Mouse (Mus musculus) lung, postnatal 14 days (tissue): ENCODE measurements around the gene Dnah2.

Experiments
- DNase-seq: peaks from one replicate; pipeline ENCODE4 v3.0.0; 2021

Dnah2 gene

DNA sequence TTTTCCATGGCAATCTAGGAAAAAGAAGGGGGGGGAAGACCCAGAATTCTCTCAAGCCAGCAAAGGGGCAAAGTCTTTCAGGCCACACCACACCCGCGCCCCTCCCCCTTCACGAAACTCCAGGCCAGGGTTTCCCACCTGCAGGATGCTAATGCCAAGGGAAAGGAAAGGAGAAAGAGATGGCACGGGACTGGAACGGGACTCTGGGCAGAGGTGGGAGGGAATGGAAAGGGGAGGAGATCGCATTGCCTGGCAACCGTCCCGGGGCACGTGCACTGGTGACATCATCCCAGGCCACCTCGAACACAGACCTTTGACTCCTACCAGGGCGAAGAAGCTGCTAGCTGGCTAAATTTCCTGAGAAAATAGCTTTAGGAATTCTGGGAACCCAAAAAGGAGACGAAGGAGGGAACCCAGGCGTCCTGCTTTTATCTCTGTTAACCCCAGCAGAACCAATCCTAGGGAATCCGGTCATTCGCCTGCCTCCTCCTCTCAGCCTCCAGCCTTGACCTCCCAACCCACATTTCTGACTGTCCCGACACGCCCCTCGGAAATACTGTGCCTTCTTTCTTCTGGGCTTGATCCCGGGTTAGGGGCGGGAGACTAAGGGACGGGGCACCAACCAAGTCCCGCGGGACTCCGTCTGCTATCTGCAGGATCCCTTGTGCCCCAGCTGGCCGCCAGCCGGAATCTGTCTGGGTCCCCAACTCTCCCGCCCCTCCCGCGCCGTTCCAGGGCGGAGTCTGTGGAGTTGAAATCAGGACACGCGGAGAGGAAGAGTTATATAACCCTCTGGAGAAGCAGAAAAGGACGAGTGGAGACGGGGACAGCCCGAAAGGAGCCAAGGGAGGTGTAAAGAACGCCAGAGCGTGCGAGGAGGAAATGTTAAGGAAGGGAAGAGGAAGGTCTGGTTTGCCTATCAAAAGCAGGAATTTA, 131.2 kb downstream of the Dnah2 start:
- peak; percentile 98 for DNase-seq

DNA sequence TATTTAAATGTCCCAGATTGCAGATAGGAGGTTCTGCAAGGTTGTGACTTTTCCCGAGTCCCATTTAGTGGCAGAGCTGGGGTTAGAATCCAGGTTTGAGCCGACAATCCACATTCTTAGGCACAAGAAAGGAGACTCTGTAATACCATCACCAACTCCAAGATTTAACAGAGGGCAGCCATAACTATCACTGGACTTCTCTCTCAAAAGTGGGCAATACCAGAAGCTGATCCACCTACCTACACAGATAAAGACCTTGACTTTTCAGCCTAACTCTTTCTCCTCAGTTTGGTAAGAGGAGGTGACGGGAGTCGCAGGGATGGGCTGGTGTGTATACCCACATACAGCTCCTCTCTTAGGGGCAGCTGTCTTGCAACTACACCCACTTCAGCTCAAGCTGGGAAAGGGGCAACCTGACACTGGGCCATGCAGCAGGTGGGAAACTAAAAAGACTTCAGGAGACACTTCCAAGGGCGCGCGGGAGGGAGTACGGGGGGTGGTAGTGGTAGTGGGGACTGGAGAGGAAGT, 131.9 kb downstream of the Dnah2 start:
- DNase-seq, result no peak

DNA sequence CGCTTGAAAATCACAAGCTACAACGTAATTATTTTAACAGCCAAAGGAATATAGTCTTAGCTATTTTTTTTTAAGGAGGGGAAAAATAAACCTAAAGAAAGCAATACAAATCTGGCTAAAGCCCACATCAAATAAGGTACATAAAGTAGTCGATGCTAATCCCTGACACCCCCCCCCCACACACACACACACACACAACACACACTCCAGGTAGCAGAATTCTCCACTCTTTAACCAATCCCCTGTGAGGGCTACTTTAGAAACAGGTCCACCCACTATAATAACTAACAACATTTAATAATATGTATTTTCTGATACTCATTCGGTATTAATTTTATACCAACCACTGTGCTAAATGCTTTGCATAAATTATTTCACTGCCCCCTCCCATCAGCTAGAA, 132.4 kb downstream of the Dnah2 start:
- DNase-seq, result no peak

DNA sequence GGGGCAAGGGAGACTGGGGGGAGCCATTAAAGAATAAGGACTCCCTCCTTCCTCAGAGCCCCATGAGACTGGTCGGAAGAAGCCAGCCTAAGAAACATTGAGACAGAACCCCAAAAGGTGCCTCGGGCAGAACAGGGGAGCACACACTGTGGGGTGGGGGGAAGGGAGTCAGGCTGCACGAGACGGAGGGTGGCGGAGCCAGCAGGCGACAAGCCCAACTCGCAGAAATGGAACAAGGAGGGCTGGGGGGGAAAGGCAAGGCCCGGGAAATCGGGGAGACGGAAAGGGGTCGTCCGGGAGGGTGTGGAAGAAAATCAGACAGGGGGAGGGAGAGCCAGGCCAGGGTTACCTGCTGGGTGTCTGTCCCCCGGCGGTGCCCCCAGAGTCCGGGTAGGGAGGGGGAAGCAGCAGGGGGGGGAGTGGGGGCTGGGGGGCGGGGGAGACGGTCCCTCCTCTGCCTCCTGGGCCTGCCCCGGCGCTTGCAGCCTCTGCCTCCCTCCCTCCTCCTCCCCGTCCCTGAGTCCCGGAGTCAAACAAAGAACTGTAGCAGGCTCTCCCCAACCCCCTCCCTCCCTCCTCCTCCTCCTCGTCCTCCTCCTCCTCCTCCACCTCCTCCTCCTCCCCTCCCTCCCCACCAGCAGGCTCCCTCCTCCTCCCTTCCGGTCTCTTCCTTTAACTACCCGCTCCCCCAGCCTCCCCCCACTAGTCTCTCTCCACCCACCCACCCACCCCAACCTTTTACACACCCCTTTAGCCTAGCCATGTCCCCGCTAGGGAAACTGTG, 133.1 kb downstream of the Dnah2 start:
- DNase-seq, result peak; percentile 69

DNA sequence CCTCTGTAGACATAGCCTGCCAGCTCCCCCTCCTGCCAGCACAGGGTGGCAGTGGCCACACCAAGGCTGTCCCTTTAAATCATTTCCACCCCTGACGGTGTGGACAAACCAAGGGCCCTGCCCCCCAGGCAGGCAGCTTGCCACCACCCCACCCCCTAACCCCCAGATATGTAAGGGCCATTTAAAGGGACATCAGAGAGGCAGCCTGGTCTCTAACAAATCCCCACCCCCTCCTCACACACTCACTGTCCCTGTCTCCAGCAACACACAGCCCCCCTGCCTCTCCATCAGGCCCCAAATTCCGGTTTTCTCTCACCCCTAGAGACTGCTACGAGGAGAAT, 133.6 kb downstream of the Dnah2 start:
- DNase-seq, result peak; percentile 67

DNA sequence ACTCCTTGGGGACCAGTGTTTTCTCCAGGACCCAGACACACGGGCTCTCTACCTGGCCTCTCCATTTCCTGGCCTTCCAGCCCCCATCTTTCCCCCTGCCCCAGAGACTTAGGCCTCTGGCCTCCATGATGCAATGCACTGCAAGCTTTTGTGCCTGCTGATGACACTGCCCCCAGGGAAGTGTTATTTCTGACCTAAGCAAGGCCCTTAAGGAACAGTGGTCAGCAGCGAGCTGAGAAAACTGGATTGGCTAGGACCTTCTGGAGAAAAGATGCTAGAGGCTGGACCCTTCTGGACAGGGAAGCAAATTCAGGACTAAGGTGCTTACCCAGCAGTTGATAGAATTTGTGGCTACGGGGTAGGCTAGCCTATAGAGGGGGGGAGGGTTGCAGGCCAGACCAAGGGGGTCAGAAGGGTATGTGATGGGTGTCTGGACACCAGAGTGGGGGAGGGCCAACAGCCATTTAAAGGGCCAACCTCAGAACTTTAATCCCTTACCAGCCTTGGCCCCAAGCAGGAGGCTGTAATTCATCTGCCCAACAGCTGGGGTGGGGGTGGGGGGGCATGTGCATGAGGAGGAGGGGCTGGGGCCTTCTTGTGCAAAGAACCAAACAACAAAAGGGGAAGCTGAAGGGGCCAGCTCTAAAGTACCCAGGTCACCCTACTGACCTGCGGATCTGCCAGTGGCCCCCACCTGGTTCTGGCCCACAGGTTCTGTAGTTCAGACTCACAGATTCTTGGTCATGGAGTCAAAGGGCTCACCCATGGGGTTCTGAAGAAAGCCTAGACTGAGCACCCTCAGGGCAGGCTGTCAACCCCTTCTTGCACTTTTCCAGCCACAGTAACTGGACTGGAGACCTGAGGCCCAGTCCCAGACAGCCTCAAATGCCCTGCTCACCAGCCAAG, 134.2 kb downstream of the Dnah2 start:
- DNase-seq, result no peak

DNA sequence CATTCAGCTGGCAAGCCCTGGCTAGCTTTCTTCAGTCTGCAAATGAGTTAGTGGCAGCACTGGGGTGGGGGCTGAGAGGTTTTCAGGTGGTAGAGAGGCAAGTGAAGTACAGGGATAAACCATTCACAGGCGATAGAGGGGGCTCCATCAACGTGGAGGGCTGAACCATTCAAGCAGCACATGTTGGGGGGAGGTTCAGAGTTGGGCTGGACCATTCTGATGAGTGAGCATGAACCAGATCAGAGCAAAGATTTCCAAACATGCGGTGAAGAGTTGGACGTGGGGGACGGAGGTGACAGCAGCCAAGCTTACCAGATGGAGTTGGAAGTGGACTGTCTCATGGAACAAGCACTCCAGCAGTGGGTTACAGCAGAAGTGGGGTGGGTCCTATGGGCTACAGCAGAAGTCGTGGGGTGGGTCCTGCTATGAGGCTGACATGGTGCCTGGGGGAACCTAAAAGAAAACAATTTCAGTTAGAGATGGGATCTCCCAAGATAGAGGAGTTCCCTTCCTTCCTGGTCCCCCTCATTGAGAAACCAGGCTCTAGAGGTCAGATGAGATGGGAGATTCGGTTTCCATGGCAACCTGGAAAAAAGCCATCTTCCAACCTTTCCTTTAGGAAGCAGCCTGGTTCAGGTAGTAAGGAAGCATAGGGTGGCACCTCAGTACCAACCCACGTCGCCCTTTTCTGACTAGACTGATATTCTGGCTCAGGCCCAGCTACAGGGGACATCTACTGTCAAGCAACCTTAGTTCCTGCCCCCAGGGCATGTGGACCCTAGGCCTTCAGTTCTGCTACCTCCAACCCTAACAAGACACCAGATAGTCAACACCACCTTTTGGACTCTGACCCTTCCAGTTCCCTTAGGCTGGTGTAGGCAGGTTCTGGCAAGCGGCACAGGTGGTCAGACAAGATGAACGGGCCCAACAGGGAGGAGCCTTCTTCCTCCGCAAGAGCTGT, 135.4 kb downstream of the Dnah2 start, which contains the start of gene Kdm6b:
Gene Kdm6b, minus strand, starts transcription at position 455 of the 961 bp plus-strand sequence.
- DNase-seq, result no peak

DNA sequence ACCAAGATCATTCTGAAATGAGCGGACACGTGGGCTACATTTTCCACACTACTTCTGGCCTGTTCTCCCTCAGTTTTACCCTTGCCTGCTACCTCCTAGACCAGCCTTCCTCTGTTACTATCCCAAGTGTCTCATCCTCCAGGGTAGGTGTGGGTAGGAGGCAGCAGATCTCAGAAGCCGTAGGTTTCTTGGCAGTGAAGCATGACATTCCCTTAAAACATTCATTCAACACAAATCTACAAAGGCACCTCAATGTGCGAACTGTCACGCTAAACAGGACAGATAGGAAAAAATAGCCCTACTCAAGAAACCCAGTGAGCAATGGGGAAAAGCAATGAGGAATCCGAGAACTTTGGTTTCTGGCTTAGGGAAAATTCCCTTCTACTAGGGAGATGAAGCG, 136.4 kb downstream of the Dnah2 start:
- no peak for DNase-seq

DNA sequence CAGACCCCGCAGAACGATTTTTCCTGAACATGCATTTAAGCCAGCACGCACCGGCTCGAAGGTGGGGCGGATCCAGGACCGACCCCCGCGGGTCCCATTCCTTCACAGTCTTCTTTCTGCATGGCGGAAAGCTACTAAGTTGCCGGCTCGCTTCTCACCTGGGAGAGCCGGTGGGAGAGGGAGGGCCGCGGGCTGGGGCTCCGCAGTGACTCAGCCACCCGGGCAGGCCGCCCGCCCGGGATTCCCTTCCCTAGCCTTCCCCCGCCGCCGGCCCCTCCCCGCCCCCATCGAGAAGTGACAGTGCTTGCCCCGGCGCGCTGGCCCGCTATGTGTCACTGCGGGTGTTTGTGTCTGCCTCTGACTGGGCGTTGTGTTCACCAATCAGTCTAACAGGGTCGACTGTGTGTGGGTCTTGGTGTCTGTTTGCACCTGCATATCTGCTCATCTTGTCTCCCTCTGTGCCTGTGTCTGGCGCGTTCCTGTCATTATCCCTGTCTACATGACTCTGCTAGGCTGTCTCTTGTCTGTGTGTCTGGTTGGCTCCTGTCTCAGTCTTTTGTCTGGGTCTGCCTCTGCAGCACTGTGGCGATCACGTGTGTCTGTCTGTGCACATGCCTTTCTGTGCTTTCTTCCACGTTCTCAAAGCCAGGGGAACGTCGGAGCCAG, 137.2 kb downstream of the Dnah2 start:
- DNase-seq, result peak; percentile 80

DNA sequence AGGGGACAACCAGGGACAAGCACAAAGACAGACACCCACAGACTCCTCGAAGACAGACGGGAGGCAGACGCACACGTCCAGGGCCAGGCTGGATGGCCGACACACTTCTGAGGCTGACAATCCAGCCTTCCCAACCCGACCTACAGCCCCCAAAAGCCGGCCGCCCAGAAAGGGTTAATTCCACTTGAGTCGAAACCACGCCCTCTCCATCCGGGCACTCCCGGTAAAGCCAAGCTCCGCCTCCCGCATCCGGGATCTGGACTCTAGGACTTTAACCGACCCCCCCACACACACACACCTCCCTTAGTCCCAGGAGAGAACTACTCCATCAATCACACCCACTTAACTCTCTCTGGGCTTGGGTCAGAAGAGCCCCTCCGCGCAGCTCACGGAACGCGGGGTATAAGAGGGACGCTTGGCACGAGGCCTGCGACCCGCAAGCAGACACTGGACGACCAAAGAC, 137.8 kb downstream of the Dnah2 start:
- peak; percentile 97 for DNase-seq

DNA sequence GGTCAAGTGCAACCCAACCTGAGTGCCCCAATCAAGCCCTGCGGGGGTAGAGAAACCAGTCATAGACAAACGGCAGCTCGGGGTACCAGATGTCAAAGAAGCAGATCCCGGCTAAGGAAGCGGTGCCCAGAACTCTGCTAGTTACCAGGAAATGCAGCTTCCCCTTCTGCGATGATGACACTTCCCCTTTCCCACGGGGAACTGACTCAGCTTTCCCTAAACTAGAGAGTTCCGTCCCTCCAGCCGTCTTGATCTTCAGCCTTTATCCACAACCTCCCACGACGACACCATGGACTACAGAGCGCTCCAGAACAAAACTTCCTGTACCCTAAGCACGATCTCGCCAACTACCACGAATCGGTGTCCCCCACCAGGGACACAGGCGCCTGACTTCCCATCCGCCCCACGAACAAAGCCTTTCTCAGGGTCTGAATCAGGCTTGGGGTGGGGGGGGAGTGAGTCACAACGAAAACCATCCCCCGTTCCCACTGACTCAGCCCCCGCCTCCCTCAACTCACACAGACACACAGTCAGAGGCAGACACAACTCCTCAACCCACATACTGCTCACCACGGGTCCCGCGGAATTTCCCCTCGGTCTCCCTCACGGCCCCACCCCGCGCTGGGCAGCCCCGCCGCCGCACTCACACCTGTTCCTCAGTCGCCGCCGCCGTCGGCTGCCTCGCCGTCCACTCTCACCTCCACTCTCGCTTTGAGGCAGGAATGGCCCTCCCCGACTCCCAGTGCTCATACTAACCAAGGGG, 138.4 kb downstream of the Dnah2 start:
- peak; percentile 70 for DNase-seq

DNA sequence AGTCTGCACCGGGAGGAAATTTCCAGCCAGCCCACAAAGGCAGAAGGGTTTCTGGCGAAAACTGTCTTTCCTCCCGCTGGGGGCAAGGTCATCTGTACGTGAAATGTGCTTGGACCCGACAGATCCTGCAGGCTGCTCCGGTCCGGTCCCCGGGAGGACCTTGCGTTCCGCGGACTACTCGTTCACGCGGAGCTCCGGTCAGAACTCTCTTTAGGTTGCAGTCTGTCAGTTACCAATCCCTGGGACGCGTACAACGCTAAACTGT, 138.9 kb downstream of the Dnah2 start:
- no peak for DNase-seq

DNA sequence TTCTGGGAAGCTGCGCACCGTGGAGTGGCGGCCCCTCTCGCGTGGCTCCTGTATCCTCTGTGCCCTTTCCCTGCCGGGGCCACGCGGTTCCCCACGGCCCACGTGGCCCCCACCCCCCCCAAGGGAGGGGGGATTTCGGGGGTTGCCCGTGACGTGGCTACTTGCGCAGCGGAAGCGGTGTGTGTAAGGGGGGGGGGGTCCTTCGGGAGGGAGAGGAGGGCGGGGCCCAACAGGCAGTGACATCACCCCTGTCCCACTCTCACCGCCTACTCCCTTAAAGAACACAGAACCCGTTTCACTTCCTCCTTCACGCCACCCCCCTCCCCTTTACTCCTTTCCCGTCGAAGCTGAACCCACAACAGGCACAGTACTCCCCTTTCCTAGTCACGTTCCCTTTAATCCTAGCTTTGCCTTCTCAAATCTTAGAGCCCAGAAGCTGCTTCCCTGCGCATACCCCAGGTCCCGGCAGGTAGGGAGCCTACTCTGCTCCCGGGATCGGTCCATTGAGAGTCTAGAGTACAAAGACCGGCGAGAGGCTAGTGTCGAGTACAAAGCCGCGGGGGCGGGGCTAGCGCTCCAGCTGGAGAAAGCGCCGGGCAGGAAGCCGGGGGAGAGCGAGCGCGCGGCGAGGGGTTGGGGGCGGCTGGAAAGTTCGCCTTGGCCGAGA, 139.4 kb downstream of the Dnah2 start:
- peak; percentile 87 for DNase-seq

DNA sequence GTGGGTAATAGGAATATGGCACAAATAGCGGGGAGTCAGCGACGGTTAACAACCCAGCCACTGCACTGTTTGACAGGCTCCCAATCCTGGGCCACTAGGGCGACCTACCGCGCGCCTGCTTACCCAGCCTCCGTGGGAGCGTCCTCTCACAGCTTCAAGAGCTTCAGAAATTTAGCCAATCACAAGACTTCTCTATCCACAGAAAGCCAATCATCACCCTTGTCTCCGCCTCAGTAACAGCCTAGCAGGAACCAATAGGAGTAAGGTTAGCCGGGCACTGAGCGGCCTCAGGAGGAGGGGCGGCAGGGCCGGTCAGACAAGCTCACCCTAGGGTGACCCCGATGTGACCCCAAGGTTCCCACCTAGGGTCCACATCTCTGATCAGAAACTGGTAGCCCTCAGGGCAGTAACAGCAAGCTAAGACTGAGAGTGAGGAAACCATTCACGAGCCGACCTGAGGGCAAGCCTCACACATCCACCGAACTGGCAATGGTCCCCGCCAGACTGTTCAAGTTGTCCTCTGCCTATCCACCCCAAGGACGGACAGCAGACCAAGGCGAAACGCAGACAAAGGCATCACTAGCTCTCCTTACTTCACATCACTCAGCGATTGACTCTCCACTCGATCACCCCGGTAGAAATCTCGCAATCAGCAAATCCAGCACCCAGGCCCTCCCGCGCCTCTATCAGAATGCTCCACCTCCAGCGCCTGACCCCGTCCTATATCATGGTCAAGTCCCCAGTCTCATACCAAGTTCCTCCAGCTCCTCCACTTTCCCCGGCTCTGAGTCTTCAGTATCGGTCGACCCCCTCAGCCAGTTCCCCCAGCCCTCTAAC, 140.2 kb downstream of the Dnah2 start:
- peak; percentile 73 for DNase-seq

DNA sequence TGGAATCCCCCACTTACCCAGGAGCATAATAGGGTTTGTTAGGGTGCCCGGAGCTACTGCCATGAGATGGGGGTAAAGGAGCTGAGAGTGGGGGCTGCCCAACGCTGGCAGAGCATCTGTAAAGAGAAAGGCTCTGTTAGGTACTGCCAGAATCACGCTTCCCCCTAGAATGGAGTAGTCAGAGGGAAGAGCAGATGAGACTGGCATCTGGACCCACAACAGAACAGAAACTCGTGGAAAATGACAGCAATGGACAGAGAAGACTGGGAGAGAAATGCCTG, 141.2 kb downstream of the Dnah2 start:
- DNase-seq, result no peak

DNA sequence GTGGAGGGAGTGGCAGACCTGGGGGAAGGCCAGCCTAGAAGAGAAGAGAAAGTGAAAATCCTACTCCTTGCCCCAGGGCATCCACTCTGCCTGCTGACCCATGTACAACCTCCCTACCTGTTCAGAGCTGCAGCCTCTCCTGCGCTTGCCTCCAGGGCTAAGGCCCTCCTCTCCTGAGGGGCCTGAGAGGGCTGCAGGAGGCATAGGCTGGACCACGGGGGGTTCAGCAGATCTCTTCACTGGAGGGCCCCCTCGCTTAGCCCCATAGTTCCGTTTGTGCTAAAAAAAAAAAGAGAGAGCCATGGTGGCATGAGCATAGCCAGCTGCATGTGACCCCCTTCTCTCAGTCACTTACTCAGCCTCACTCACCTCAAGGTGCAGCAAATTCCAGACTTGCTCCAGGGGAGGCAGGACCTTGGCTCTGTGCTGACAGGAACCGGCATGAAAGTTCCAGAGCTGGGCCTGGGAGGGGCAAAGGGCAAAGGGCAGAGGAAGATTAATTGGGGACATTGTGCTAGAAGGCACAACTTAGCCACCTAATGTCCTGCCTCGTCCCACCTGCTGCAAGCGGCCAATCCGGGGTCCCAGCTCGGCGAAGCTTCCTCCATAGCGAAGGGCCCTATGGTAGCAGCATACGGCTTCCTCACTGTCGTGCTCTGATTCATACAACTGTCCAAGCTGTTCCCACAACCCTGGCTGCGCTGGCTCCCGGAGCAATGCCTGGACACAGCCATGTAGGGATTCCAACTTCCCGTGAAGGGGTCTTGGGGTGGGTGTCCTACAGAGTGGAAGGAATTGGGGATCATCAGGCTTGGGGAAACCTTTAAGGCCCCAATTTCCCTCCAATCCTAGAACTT, 141.8 kb downstream of the Dnah2 start:
- DNase-seq, result no peak

DNA sequence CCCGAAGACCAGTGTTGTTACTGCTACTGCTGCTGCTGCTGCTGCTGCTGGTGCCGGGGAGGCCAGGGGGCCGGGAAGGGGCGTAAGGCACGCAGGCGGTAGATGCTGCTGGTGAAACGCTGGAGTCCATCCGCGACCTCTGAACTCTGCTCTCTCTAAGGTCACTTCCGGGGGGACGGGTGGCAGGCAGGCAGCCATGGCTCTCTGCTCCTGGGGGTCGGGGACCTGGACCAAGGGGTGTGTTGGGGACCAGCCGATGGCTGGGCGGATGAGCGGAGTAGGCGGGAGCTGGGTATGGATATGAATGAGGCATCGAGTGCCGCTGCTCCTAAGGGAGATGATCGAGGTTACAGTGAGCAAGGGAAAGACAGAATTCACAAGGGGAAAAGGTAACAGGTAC, 142.6 kb downstream of the Dnah2 start:
- no peak for DNase-seq
